Mouse (Mus musculus) liver, embryonic 11.5 days (tissue): ENCODE data around the gene Hltf. TPM values are rescaled to one million over a fixed set of nuclear protein-coding genes. Genes with fewer than 3 reads are reported as not detected.

Source experiments
- ATAC-seq: fragments of 200-750 bp; cut with Nextera tagmentation; replicated peaks from 2 replicates; pipeline ENCODE4 v1.8.0; 2017; ENCODE audit warnings: moderate number of reproducible peaks, mild to moderate bottlenecking, moderate TSS enrichment, moderate library complexity; ENCODE audit not compliant: low FRiP score
- DNase-seq: peaks from one replicate; pipeline ENCODE4 v3.0.0-alpha.2; 2017; ENCODE audit warnings: low spot score
- H3K27ac ChIP-seq: fragments of 300-500 bp; sonication (generic); 2 replicates; pipeline ENCODE4 v1.5.1; 2014; ENCODE audit warnings: mild to moderate bottlenecking, low read depth, low read length, control low read depth
- H3K27me3 ChIP-seq: fragments of 300-500 bp; sonication (generic); replicated peaks from 2 replicates; pipeline ENCODE4 v1.6.1; 2014; ENCODE audit warnings: low read length, mixed read lengths; ENCODE audit not compliant: control insufficient read depth, insufficient read depth
- H3K36me3 ChIP-seq: fragments of 300-500 bp; sonication (generic); 2 replicates; pipeline ENCODE4 v1.6.1; 2014; ENCODE audit warnings: mild to moderate bottlenecking, low read length, moderate library complexity, mixed read lengths; ENCODE audit not compliant: control insufficient read depth, insufficient read depth
- H3K4me1 ChIP-seq: fragments of 300-500 bp; sonication (generic); replicated peaks from 2 replicates; pipeline ENCODE4 v1.6.1; 2014; ENCODE audit warnings: low read length, mixed read lengths; ENCODE audit not compliant: control insufficient read depth, insufficient read depth
- H3K4me2 ChIP-seq: fragments of 300-500 bp; sonication (generic); 2 replicates; pipeline ENCODE4 v1.6.1; 2014; ENCODE audit warnings: mild to moderate bottlenecking, control low read depth, moderate library complexity
- H3K4me3 ChIP-seq: fragments of 300-500 bp; sonication (generic); 2 replicates; pipeline ENCODE4 v1.5.1; 2014; ENCODE audit warnings: low read depth, low read length, control low read depth
- H3K9ac ChIP-seq: fragments of 300-500 bp; sonication (generic); 2 replicates; pipeline ENCODE4 v1.6.1; 2014; ENCODE audit warnings: low read depth, low read length, control low read depth
- H3K9me3 ChIP-seq: fragments of 300-500 bp; sonication (generic); 2 replicates; pipeline ENCODE4 v1.6.1; 2016; ENCODE audit warnings: low read length, inconsistent platforms, mixed read lengths; ENCODE audit not compliant: control insufficient read depth
- WGBS: fragments of 180-500 bp; shearing (Covaris S2); extraction: QIAGEN DNeasy Blood & Tissue Kit; methylation state at CpG from one replicate; pipeline ENCODE4 v1.1.7; 2014; 5-methylcytosine and 5-hydroxymethylcytosine counted together
- polyA plus RNA-seq: library from polyadenylated mRNA; unstranded; fragments of >200 nt; fragmentation: Nextera tagmentation; extraction: Ambion mirVana; gene quantifications from 2 replicates; pipeline ENCODE4 v1.2.1, GENCODE M21; 2014

The Hltf gene
- polyA plus RNA-seq, 1 experiment from 2014 or later: 21.2 TPM

GRCm38 (mm10) chr3:20144401-20144800 is 86.8 kb downstream of the Hltf start:
- no peak overlapping the region for H3K27ac ChIP-seq
- 54% methylated on average over 2 of the region's 2 CpGs for WGBS
- no peaks in the 10 kb centered on the region for H3K9me3 ChIP-seq
- ATAC-seq: no peak
- H3K36me3 ChIP-seq: no peaks in the 10 kb centered on the region; the same call in 1 of the 2 replicates
- H3K4me1 ChIP-seq: peaks cover 4% of the 10 kb centered on the region
- H3K27me3 ChIP-seq: no peaks in the 10 kb centered on the region
- no peak overlapping the region for H3K4me3 ChIP-seq
- H3K4me2 ChIP-seq: no peak overlapping the region
- no peak for DNase-seq
- no peak overlapping the region for H3K9ac ChIP-seq

- H3K9ac ChIP-seq: no peak overlapping the region
- no peaks in the 10 kb centered on the region for H3K9me3 ChIP-seq
- no peaks in the 10 kb centered on the region; the same call in 1 of the 2 replicates for H3K36me3 ChIP-seq
- H3K4me3 ChIP-seq: no peak overlapping the region
- H3K27ac ChIP-seq: no peak overlapping the region
- H3K27me3 ChIP-seq: no peaks in the 10 kb centered on the region
- 50% methylated on average over 1 of the region's 1 CpGs for WGBS
- ATAC-seq: peak; percentile 67
- peaks cover 4% of the 10 kb centered on the region for H3K4me1 ChIP-seq
- no peak overlapping the region for H3K4me2 ChIP-seq
- no peak for DNase-seq
Measured at GRCm38 (mm10) chr3:20145696-20146113, 88.1 kb downstream of the Hltf start.

GRCm38 (mm10) chr3:20146884-20147395 is 89.3 kb downstream of the Hltf start:
- 79% methylated on average over 7 of the region's 7 CpGs for WGBS
- Histone ChIP-seq H3K4me2 (no peak overlapping the region), H3K27me3 (no peaks in the 10 kb centered on the region), H3K4me1 (peaks cover 4% of the 10 kb centered on the region), H3K4me3 (no peak overlapping the region), H3K9ac (no peak overlapping the region), H3K27ac (no peak overlapping the region), H3K9me3 (no peaks in the 10 kb centered on the region), H3K36me3 (no peaks in the 10 kb centered on the region; the same call in 1 of the 2 replicates)
- no peak for ATAC-seq
- DNase-seq: no peak

GRCm38 (mm10) chr3:20147647-20148046 is 90.0 kb downstream of the Hltf start:
- no peak for DNase-seq
- Histone ChIP-seq H3K9ac (no peak overlapping the region), H3K27me3 (no peaks in the 10 kb centered on the region), H3K27ac (no peak overlapping the region), H3K4me3 (no peak overlapping the region), H3K4me1 (peaks cover 4% of the 10 kb centered on the region), H3K36me3 (no peaks in the 10 kb centered on the region; the same call in 1 of the 2 replicates), H3K4me2 (no peak overlapping the region), H3K9me3 (no peaks in the 10 kb centered on the region)
- no peak for ATAC-seq
- WGBS: 89% methylated on average over 5 of the region's 5 CpGs

- Histone ChIP-seq H3K27me3 (no peaks in the 10 kb centered on the region), H3K9me3 (no peaks in the 10 kb centered on the region)
Measured at GRCm38 (mm10) chr3:20150511-20150910, 92.9 kb downstream of the Hltf start.

GRCm38 (mm10) chr3:20151651-20152050 is 94.0 kb downstream of the Hltf start:
- 89% methylated on average over 3 of the region's 3 CpGs for WGBS
- Histone ChIP-seq H3K36me3 (no peaks in the 10 kb centered on the region; the same call in 1 of the 2 replicates), H3K4me3 (no peak overlapping the region), H3K9me3 (no peaks in the 10 kb centered on the region), H3K9ac (no peak overlapping the region), H3K27me3 (no peaks in the 10 kb centered on the region), H3K4me2 (no peak overlapping the region), H3K4me1 (peaks cover 9% of the 10 kb centered on the region), H3K27ac (no peak overlapping the region)
- ATAC-seq (no peak), DNase-seq (no peak)

More at GRCm38 (mm10) chr3:20150511-20150910, 92.9 kb downstream of the Hltf start:
- Histone ChIP-seq H3K27ac (no peak overlapping the region), H3K9ac (no peak overlapping the region), H3K4me1 (peaks cover 13% of the 10 kb centered on the region), H3K36me3 (no peaks in the 10 kb centered on the region; the same call in 1 of the 2 replicates), H3K4me3 (no peak overlapping the region), H3K4me2 (no peak overlapping the region)
- ATAC-seq (no peak), DNase-seq (no peak)
- WGBS: 74% methylated on average over 2 of the region's 2 CpGs

GRCm38 (mm10) chr3:20154531-20155367 is 97.1 kb downstream of the Hltf start, which contains the start of gene Gyg:
Gyg (minus strand) TSS chr3:20155317.
- ATAC-seq: peak; percentile 91
- WGBS: 1% methylated on average over 73 of the region's 73 CpGs
- no peaks in the 10 kb centered on the region for H3K27me3 ChIP-seq

GRCm38 (mm10) chr3:20155476-20155875 is 97.9 kb downstream of the Hltf start:
- H3K4me2 ChIP-seq: peak overlapping the region; percentile 74
- 73% methylated on average over 6 of the region's 6 CpGs for WGBS
- no peaks in the 10 kb centered on the region for H3K9me3 ChIP-seq
- H3K27ac ChIP-seq: no peak overlapping the region
- peaks cover 9% of the 10 kb centered on the region for H3K4me1 ChIP-seq
- DNase-seq (no peak), ATAC-seq (no peak)
- H3K4me3 ChIP-seq: peak overlapping the region; percentile 70; the same call in 1 of the 2 replicates
- no peak overlapping the region for H3K9ac ChIP-seq
- no peaks in the 10 kb centered on the region for H3K27me3 ChIP-seq
- H3K36me3 ChIP-seq: no peaks in the 10 kb centered on the region

More at GRCm38 (mm10) chr3:20154531-20155367, 97.1 kb downstream of the Hltf start, which contains the start of gene Gyg:
- H3K9ac ChIP-seq: peak within 1 kb of the TSS; percentile 82
- H3K4me1 ChIP-seq: peaks cover 9% of the 10 kb centered on the region
- peak; percentile 75 for DNase-seq
- H3K4me2 ChIP-seq: peak within 1 kb of the TSS; percentile 74
- no peaks in the 10 kb centered on the region for H3K9me3 ChIP-seq
- H3K4me3 ChIP-seq: peak within 1 kb of the TSS; percentile 70
- H3K27ac ChIP-seq: no peak within 1 kb of the TSS
- no peaks in the 10 kb centered on the region for H3K36me3 ChIP-seq
